Mouse (Mus musculus) left cerebral cortex, adult 18-20 months (tissue): ENCODE results near the gene Ankrd23. TPM values are rescaled to one million over a fixed set of nuclear protein-coding genes. Genes with fewer than 3 reads are reported as not detected.

Experiments used
- DNase-seq, 2 experiments: peaks; one replicate each; pipeline ENCODE4 v3.0.0; 2021 to 2022; ENCODE audit warnings: low spot score in 2 of 2, mixed read lengths in 1 of 2
- total RNA-seq, 2 experiments: library from RNA; stranded (reverse); gene quantifications; 2 replicates each; pipeline ENCODE4 v1.2.3; 2021

Gene Ankrd23
- total RNA-seq, 2 experiments from 2014 or later: 5.4 to 5.9 TPM

GRCm38 (mm10) chr1:36545845-36546600, 9.3 kb upstream of the Ankrd23 start:
- DNase-seq: no peak

- DNase-seq: no peak
These were observed 8.7 kb upstream of the Ankrd23 start for GRCm38 (mm10) chr1:36545382-36545781.

GRCm38 (mm10) chr1:36542925-36543324, 6.2 kb upstream of the Ankrd23 start:
- DNase-seq: no peak

- no peak for DNase-seq
These were observed 5.2 kb upstream of the Ankrd23 start for GRCm38 (mm10) chr1:36541844-36542243.

GRCm38 (mm10) chr1:36540807-36541206, 4.1 kb upstream of the Ankrd23 start:
- no peak for DNase-seq

- DNase-seq: no peak
These were observed 3.4 kb upstream of the Ankrd23 start for GRCm38 (mm10) chr1:36540132-36540531.

GRCm38 (mm10) chr1:36539186-36539585, 2.5 kb upstream of the Ankrd23 start, which contains the start of gene Gm42417:
Gm42417 (minus strand) TSS chr1:36539429.
- no peak for DNase-seq

GRCm38 (mm10) chr1:36538727-36539126, 2.0 kb upstream of the Ankrd23 start:
- DNase-seq: no peak

- no peak for DNase-seq
These were observed 320 bp downstream of the Ankrd23 start for GRCm38 (mm10) chr1:36536397-36536728.

GRCm38 (mm10) chr1:36535477-36536396, 946 bp downstream of the Ankrd23 start:
- no peak for DNase-seq

GRCm38 (mm10) chr1:36534595-36535058, 2.1 kb downstream of the Ankrd23 start:
- DNase-seq: no peak

- no peak for DNase-seq
These were observed 3.1 kb downstream of the Ankrd23 start for GRCm38 (mm10) chr1:36533546-36533945.

- DNase-seq: no peak
These were observed 5.2 kb downstream of the Ankrd23 start for GRCm38 (mm10) chr1:36531461-36531860.

GRCm38 (mm10) chr1:36530962-36531361, 5.7 kb downstream of the Ankrd23 start:
- no peak for DNase-seq

GRCm38 (mm10) chr1:36530485-36530884, 6.2 kb downstream of the Ankrd23 start:
- DNase-seq: no peak

GRCm38 (mm10) chr1:36529875-36530274, 6.8 kb downstream of the Ankrd23 start:
- DNase-seq: no peak

GRCm38 (mm10) chr1:36529274-36529673, 7.4 kb downstream of the Ankrd23 start:
- DNase-seq: no peak

GRCm38 (mm10) chr1:36528351-36528750, 8.3 kb downstream of the Ankrd23 start:
- DNase-seq: no peak

GRCm38 (mm10) chr1:36526903-36527302, 9.8 kb downstream of the Ankrd23 start:
- no peak for DNase-seq

- no peak for DNase-seq
These were observed 10.9 kb downstream of the Ankrd23 start for GRCm38 (mm10) chr1:36525774-36526173.

GRCm38 (mm10) chr1:36524058-36524457, 12.6 kb downstream of the Ankrd23 start:
- DNase-seq: no peak
